Mouse (Mus musculus) A20 (cell line): Measurements from ENCODE around the gene Itih1.
A peak's percentile ranks its signal among the peaks of the same experiment; 100 is the strongest.

ENCODE experiments used
- DNase-seq: peaks from one replicate; pipeline ENCODE4 v3.0.0-alpha.2; 2011; ENCODE audit warnings: low read depth, low spot score

Itih1 gene

DNA sequence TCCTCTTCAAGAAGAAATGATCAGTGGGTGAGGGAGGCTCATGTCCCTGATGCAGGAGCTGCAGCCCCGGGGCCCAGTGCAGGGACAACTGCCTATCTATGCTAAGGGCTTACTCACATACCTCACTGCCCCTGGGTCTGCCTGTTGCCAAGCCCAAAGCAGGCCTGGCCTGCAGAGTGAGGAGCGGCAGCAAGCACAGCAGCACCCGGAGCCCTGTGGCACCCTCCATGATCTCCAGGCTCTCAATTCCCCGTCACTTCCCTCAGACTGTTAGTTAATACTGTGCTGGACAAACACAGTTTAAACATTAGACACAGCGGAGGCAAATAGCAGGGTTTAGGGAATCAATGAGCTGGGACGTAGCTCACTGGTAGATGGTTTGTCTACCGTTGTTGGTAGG is at the start of gene Itih1:
Gene Itih1 (minus strand): TSS at position 252 of the 400 bp plus-strand sequence.
- no peak for DNase-seq

DNA sequence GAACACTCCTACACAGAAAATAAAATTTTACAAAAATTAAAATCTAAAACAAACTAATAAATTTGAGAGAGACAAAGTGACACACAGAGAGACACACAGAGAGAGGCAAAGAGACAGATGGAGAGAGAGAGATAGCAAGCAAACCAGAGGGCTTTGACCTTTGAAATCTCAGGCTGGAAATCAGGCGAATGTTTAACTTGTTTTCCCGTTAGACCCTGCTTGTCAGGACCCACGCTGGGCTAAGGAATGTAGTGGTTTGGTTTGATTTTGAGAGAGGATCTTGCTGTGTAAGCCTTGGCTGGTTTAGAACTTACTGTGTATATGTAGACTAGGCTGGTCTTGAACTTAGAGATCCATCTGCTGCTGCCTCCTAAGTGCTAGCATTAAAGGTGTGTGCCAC is 33.1 kb upstream of the Itih1 start:
- DNase-seq: no peak

DNA sequence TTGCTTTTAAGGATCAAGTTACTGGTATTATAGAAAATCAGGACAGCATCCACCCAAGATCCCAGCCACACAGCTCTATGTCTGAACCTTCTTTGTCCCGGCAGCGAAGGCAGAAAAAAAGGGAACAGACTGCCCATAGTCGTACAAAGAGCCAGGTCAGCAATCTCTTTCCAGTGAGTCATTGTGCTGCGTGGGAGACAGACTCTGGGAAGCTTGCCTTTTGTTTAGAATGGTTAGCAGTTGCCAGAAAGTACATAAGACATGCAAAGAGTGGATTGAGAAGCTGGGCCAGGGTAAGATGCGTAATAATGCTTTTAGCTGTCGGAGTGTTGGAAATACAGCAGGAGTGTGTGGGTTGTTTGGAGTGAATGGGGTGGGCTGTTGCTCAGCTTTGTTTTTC is 31.1 kb upstream of the Itih1 start:
- DNase-seq: no peak

DNA sequence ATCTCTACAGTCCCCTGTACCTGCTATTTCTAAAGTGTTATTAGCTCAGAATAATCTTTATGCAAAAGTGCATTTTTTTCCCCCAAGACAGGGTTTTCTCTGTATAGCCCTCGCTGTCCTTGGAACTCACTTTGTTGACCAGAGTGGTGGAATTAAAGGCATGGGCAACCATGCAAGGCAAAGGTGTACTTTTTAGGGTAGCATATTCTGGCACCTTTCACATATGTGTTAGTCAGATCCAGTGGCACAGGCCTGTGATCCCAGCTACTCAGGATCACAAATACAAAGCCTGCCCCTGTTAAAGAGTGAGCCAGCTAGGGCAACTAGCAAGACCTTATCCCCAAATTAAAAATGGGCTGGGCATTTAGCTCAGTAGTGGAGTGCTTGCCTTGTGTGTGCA is 17.3 kb upstream of the Itih1 start:
- DNase-seq: peak; percentile 33

DNA sequence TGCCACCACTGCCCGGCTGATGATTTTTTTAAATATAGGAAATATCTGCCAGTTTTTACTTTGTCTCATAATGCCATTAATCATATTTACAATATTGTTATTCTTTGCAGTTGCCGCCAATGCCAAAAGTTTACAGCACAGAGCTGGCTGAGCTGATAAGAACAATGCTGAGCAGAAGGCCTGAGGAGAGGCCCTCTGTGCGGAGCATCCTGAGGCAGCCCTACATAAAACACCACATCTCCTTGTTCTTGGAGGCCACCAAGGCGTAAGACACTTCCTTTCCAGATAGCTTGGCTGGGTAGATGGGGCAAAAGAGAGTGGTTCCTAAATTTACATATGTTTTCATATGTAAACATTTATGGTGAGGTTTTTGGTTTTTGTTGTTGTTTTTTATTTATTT is 15.9 kb upstream of the Itih1 start:
- no peak for DNase-seq

DNA sequence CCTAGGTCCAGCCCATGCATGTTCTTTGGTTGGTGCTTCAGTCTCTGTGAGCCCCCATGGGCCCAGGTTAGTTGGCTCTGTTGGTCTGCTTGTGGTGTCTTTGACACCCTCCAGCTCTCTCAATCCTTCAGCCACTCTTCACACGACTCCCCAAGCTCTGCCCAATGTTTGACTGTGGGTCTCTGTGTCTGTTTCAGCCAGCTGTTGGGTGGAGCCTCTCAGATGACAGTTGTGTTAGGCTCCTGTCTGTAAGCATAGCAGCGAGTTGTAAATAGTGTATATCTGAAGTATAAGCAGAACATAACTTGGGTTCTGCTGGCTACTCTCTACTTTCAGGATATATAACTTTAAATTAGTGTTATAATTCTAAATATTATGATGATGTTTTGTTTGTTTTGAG is 15.4 kb upstream of the Itih1 start:
- DNase-seq: no peak

DNA sequence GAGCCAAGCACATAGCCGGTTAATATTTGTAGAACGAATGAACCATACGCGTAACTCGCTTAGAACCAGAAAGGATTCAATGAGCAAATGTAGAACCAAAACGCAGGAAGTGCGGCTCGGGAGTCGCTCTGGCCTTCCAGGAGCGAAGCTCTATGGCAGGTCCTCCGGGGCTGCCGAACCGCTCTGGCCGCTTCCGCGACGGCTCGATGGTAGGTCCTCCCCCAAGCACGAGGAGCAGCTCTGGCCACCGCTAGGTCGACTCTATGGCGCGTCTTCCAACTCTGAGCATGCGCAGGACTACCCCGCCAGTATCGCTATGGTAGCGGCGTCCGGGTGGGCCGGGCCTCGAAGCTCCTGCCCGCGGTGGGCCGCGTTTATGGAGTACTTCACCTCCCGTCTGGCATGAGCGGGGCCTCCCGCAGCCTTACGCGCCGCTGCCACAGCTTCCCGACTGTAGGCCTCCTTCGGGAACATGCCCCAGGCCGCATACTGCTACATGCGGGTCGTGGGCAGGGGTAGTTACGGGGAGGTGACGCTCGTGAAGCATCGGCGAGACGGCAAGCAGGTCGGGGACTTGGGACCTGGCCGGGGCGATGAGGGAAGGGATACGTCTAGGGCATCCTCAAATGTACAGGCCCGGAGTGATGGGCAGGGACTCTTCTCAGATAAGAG is 8.2 kb upstream of the Itih1 start, which contains the start of gene Nek4:
Gene Nek4 (plus strand): TSS at position 224 of the 672 bp plus-strand sequence.
- DNase-seq: peak; percentile 97

DNA sequence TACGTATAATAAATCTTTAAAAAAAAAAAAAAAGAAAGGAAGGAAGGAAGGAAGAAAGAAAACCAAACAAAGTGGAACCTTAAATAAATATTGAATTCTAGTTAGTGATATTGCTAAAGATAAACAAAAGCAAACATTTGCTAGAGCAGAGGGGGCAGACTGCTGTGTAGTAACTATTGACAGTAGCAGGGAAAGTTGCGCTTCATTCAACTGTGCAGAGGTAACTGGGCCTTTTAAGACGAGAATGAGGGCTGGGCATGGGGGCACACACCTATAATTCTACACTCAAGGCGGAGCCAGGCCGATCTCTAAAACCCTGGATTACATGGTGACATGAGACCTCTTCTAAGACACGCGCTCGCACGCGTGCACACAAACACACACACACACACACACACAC is 6.9 kb upstream of the Itih1 start:
- DNase-seq: no peak

DNA sequence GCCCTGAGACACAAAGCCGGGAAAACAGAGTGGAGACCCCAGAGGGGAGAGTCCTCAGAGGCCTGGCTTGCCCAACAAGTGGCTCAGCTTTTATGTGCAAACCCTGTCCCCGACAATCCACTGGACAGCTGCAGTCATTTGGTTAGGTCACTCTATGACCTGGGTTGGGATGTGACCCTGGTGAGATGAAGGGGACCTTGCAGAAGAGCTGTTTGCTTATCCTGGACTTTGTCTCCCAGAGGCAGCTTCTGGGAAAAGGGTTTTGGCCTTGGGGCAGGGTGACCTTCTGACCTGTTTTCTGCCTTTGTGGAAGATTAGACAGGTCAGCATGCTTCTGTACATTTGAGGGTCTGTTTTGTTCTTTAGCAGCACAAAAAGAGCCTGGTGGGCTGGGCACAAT is 1.7 kb upstream of the Itih1 start:
- no peak for DNase-seq

DNA sequence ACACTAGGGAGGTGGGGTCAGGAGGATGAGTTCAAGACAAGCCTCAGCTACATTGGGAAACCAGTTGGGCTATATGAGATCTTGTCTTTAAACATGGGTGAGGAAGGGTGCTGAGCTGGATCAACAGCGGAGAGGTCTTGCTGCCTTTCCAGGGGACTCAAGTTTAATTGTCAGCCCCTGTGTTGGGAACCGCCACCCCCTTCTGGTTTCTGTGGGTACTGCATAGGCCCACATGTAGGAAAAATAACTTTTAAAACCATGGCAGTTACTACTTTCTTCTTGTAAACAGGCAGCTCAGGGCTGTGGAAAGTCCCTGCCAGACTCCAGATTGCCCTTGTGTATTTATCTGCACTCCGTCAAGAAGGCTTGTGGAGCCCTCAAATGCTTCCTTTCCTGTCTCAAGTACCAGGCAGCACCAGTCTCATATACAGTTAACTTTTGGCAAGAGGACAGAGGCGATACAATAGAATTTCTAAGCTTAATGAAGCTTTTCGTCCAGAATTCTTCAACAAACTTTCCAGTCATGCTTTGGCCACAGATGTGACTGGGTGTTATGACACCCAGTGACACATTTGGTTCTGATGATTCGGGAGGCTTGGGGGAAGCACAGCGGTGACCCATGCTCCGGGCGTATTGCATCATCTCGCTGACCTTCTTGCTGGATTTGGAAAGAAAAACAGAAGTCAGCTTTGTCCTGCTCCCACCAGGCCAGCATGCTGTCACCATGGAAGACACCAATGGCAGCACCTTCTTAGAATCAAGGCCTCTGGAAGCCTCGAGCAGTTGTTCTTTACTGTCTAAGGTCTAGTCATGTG is 978 bp upstream of the Itih1 start:
- DNase-seq: peak; percentile 73

DNA sequence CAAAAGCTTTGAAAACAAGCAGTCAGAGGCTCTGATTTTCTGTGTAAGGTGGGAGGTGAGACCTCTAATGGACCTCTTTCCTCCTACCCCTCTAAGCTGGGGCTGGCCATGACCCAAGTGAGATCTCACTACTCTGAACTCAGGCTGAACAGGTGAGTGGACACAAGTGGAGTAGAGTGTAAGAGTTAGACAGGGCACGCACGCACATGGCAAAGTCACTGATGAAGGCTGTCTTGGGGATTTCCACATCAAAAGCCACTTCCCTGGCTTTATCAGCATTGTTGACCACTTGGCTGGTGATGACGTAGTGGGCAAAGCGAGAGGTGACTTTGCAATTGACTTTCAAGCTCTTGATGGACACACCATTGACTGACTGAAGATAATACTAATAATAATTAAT is 835 bp downstream of the Itih1 start:
- no peak for DNase-seq

DNA sequence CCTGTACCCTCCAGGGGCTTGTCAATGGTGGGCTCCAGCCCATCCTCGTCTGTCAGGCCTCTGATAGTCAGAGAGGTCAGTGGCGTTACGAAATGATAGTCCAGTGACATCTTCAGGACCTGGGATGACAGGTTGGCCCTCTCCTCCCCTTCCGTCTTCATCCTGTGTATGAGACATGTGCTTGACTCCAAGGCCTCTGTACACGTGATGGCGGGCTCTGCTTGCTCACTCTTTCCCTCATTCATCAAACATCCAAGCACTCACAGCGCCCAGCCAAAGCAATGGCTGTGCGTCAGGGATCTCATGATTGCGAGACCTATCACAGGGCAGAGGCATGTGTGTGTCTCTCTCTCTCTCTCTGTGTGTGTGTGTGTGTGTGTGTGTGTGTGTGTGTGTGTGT is 9.7 kb downstream of the Itih1 start:
- no peak for DNase-seq

DNA sequence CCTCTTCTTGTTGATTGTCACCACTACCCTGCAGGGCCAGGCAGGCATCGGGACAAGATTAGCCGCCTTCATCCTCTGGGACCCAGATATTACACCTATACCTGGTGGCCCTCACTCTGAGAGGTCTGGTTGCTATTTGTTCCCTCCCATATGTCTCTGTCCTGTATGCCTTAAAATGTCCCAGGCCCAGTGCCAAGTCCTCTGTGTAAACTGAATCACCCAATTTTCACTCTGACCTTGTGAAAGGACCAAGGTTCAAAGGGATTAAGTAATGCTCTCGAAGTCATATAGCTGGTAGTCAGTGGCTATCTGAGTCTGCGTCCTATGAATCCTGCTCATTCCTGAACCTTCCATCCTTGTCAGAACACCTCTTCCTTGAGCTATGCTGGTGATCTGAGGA is 12.7 kb downstream of the Itih1 start:
- no peak for DNase-seq

DNA sequence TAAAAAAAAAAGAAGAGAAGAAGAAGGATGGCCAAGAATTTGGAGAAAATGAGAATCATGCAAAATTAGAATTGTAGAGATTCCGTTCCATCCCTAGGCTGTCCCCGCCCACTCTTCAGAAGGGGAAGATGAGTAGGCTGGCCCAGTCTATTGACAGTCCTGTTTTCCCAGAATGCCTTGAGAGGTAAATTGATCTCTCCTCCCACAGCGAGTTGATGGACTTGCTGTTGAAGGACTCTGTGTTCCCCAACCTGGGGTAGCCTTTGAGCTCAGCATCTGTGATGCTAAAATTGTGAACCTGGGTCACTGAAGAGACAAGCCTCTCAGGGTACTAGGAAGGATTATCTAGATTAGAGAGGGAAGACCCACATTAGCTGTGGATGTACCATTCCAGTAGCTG is 17.6 kb downstream of the Itih1 start:
- DNase-seq: no peak

DNA sequence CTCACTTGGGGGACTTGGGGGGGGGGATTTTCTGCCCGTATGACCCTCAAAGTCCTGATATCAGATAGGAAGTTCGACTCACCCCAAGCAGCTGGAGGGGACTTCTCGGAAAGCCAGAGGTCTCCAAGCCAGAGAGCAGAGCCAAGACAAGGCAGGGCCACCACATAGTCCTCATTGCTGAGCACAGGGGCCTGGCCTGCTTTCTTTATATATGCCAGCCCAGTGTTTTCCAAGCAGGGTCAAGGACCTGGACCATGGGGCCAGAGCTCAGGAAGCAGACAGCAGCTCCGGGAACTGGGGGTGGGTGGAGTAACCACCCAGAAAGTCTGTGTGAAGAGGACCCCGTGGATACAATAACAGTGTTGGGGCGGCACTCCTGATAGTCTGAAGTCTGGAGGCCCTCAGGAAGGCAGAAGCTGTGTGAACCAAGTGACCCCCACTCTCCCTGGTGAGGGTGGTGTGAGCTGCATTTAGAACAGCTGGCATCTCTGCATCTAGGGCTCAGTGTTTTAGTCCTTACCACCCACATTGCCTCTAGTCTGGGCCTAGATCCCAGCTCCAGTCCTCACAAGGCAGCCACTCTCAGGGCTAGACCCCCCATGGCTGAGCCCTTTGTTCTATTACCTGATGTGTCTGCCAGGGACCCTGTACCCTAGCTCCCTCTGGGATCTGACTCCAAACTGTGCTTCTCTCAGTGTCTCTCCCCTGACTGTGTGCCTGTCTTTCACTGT is 19.5 kb downstream of the Itih1 start, which contains the start of gene Itih3:
Gene Itih3 (minus strand): TSS at position 386 of the 731 bp plus-strand sequence.
- DNase-seq: no peak

DNA sequence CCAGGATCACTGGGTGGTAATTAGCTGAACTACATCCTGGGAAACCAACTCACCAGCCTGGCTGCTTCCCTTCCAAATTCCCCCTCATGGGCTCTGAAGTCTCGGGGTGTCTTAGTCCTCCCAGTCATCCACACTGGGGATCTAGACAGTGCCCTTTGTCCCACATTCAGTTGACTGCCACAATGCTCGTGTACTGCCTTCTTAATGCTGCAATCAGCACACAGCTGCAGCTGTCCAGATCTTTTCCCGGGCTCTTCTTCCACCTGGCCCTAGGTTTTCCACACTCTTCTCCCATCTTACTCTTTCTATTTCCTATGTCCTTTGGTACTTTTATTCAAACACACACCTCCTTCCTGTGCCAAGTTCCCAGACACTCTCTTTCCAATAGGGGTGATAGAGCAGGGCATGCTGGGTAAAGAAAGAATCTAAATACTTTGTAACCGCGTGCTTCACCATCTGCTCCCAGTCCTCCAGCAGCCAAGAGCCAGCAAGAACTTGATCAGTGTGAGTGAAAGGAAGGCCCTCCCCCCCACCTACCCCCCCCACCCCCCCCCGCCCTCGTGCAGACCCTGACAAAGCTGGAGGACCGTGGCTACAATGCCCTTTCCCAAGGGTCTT is 20.9 kb downstream of the Itih1 start:
- DNase-seq: no peak

DNA sequence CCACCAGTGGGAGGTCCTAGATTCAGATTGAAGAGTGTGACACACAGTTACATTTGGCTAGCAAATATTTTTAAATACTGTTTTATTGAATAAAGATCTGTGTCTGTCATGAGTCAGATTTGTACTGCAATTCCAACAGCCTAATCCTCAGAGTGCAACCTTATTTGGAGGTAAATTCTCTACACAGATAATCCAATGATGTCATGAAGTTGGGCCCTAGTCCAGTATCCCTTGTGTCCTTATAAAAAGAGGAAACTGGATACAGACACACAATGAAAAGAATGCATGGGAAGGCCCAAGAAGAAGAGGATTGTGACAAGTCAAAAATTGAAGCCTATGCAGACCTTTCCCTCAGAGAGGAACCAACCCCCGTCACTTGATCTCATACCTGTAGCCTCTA is 26.6 kb downstream of the Itih1 start:
- DNase-seq: no peak

DNA sequence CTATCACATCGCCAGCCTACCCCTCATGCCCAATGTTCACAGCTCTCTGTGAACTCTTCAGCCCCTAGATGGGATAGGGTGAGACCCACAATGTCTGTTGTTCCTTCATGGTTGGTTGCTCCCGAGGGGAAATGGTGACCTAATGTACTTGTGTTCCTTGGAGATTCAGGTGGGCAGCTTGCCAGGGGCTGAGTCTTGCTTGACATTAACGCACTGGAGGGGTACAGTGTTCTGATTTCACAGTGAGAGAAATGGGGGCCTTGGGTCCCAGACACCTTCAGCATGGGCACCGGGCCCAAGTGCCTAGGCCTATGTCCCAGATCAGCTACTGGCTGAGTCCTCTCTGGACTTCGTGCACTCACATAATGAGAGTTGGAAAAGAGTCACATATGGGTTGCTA is 29.7 kb downstream of the Itih1 start:
- no peak for DNase-seq

DNA sequence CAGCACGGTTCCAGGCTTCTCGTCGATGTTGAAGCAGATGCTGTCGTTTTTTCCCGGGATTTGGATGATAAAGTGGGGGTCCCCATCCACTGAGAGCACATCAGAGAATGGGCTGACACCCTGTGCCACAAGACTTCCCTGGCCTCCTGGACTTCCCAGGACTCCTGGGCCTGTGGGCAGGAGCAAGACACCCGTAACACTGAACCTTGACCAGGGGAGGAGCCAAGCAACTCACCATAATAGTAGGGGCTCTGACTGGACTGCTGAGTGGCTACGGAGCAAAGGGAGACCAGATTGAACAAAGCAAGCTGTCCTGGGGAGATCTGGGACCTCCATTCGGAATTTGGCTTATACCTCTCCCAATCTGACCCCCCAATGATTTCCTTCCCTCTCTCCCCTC is 30.4 kb downstream of the Itih1 start:
- no peak for DNase-seq

DNA sequence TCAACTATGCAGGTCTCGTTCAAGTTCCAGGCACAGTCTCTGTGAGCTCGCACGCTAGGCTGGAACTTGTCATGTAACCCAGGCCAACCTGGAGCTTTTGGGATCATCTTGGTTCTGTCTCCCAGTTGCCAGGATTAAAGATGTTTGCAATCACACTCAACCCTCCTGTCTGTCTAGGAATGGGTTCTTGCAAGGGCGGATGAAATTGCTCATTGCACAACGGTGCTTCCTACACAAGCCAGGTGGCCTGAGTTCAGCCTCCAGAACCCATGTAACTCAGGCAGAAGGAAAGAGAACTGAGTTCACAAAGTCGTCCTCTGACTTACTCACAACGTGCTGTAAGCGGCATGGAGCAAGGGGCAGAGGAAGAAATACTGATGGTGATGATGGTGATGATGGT is 31.9 kb downstream of the Itih1 start:
- DNase-seq: no peak

DNA sequence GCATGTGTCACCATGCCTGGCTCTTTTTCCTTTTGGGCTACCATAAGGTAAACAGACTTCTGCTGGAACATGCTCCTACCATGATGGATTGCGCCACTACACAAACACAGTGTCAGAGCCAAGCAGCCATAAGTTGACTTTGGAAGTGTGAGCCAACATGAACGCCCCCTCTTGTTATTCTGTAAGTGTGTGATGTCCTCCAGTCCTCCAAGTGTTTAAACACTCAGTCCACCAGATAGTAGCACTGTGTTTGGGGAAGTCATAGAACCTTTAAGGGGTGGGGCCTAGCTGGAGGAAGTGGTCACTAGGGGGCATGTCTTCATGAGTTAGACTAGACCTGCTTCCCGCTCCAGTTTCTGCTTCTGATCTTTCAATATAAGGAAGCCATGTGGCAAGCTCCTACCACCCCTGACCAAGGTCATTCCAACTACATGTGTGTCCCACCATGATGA is 35.2 kb downstream of the Itih1 start:
- peak; percentile 57 for DNase-seq

DNA sequence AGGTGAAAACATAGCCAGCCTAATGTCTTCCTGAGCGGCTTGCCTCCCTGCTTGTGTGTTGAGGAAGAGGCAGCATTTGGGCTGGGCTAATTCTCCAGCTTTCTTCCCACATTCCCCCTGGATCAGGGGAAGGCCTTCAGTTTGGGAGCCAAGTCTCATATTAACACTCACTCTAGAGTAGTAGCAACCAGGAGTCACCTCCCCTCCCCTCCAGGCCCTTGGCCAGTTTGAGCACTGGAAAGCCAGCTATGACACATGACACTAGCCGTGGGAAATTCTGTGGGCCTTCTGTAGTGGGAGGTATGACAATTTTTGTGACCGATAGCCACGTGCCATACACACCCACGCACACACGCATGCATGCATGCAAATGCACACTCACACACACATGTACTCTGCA is 37.1 kb downstream of the Itih1 start:
- DNase-seq: no peak
